Mouse (Mus musculus) large intestine, adult 2 months (tissue): ENCODE measurements around the gene Mup2. TPM values are rescaled to one million over a fixed set of nuclear protein-coding genes. Genes with fewer than 3 reads are reported as not detected.
"Not testable (repeated sequence)": the region's sequence is repeated elsewhere in the genome, so short reads cannot be mapped to it uniquely, and the experiment has no call there.

ENCODE experiments used
- DNase-seq: peaks from one replicate; pipeline ENCODE4 v3.0.0-alpha.2; 2012; ENCODE audit warnings: low read depth, low spot score
- polyA plus RNA-seq: library from polyadenylated mRNA; depleted of rRNA; stranded (reverse); fragments of >200 nt; gene quantifications from 2 replicates; pipeline ENCODE4 v1.2.3, GENCODE M21; 2012; rRNA removed

The Mup2 gene
- polyA plus RNA-seq, result not detected in 2 replicates

- not testable (repeated sequence) for DNase-seq
Measured at GRCm38 (mm10) chr4:60154189-60154588, at the start of gene Mup2. Mup2 (minus strand) TSS chr4:60154289.

Other genes starting within 250 kb of the Mup2 start
- not detected in 2 replicates for gene Slc46a2, start 239.2 kb downstream of the Mup2 start, polyA plus RNA-seq
- not detected in 2 replicates for gene Mup4, start 193.6 kb downstream of the Mup2 start, polyA plus RNA-seq
- gene Mup6, start 190.0 kb downstream of the Mup2 start, polyA plus RNA-seq, result not detected in 2 replicates
- gene Mup7, start 83.8 kb downstream of the Mup2 start, polyA plus RNA-seq, result not detected in 2 replicates
- not detected in 2 replicates for gene Mup8, start 68.3 kb upstream of the Mup2 start, polyA plus RNA-seq